Mouse (Mus musculus): Measurements from ENCODE around the gene 4933430I17Rik.

DNA sequence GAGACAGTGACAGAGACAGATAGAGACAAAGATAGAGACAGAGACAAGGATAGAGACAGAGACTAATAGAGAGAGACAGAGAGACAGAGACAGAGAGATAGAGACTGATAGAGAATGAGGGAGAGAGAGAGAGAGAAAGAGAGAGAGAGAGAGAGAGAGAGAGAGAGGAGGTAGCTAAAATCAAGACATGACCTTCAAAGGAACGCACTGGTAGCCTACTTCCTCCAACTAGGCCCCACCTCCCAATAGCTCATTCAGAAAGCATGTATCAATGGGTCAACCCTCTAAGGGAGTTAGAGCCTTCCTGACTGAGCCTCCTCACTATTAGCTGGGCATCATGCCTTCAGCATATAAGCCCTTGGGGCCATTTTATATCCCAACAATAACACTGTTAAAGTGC, 43.2 kb downstream of the 4933430I17Rik start:
- no peak for TF ChIP-seq CHD1 (IDR thresholded peaks at IDR 0.05; ENCODE audit: low read depth, low read length)
- no peak for TF ChIP-seq USF2 (conservative IDR thresholded peaks at IDR 0.05; ENCODE audit: low read depth, low read length)
- TF ChIP-seq HCFC1 (IDR thresholded peaks at IDR 0.05; ENCODE audit: low read depth, low read length) = no peak
- TF ChIP-seq EP300 (IDR thresholded peaks at IDR 0.05; ENCODE audit: low read length) = no peak
- no peak for TF ChIP-seq USF1 (IDR thresholded peaks at IDR 0.05; ENCODE audit: low read depth, low read length)
- TF ChIP-seq MAX (IDR thresholded peaks at IDR 0.05; ENCODE audit: low read length) = no peak
